Mouse (Mus musculus): ENCODE data around the gene Diexf. TPM values are rescaled to one million over a fixed set of nuclear protein-coding genes. Genes with fewer than 3 reads are reported as not detected.
A peak's percentile ranks its signal among the peaks of the same experiment; 100 is the strongest.

Diexf gene
- total RNA-seq, 2 experiments from 2014 or later: 7.0 to 10.8 TPM

GRCm38 (mm10) chr1:193141118-193141517 is 11.0 kb upstream of the Diexf start:
- intact Hi-C loops (cut with DNase I): no loop called here
- DNase-seq: no peak

- intact Hi-C loops (cut with DNase I): no loop called here
- DNase-seq: no peak
Measured at GRCm38 (mm10) chr1:193138669-193139068, 8.6 kb upstream of the Diexf start.

- intact Hi-C loops (cut with DNase I): no loop called here
- no peak for DNase-seq
Measured at GRCm38 (mm10) chr1:193138087-193138486, 8.0 kb upstream of the Diexf start.

GRCm38 (mm10) chr1:193133726-193134125 is 3.7 kb upstream of the Diexf start:
- intact Hi-C loops (cut with DNase I): loop anchor here (5.0 kb wide), 1 partner anchor 59 kb away; no protein-coding TSS in a partner anchor
- no peak for DNase-seq

- intact Hi-C loops (cut with DNase I): loop anchor here (5.0 kb wide), 1 partner anchor 60 kb away; no protein-coding TSS in a partner anchor
- no peak for DNase-seq
Measured at GRCm38 (mm10) chr1:193132385-193132784, 2.3 kb upstream of the Diexf start.

- intact Hi-C loops (cut with DNase I): loop anchor here (2.0 to 5.0 kb wide), 2 partner anchors 39 to 61 kb away; no protein-coding TSS in a partner anchor
- DNase-seq: no peak
Measured at GRCm38 (mm10) chr1:193131311-193131948, 1.4 kb upstream of the Diexf start.

GRCm38 (mm10) chr1:193130839-193131238 is 767 bp upstream of the Diexf start:
- intact Hi-C loops (cut with DNase I): loop anchor here (2.0 to 5.0 kb wide), 2 partner anchors 40 to 61 kb away; no protein-coding TSS in a partner anchor

GRCm38 (mm10) chr1:193130456-193130825 is 369 bp upstream of the Diexf start:
- intact Hi-C loops (cut with DNase I): loop anchor here (2.0 to 5.0 kb wide), 2 partner anchors 40 to 62 kb away; no protein-coding TSS in a partner anchor

More at GRCm38 (mm10) chr1:193130839-193131238, 767 bp upstream of the Diexf start:
- no peak for DNase-seq

GRCm38 (mm10) chr1:193129321-193129720 is 751 bp downstream of the Diexf start:
- DNase-seq: no peak
- intact Hi-C loops (cut with DNase I): loop anchor here (5.0 kb wide), 1 partner anchor 127 kb away; no protein-coding TSS in a partner anchor

More at GRCm38 (mm10) chr1:193130456-193130825, 369 bp upstream of the Diexf start:
- DNase-seq: no peak

- DNase-seq: no peak
- intact Hi-C loops (cut with DNase I): loop anchor here (5.0 kb wide), 1 partner anchor 126 kb away; no protein-coding TSS in a partner anchor
Measured at GRCm38 (mm10) chr1:193128055-193128454, 2.0 kb downstream of the Diexf start.

- intact Hi-C loops (cut with DNase I): loop anchor here (5.0 kb wide), 1 partner anchor 124 kb away; no protein-coding TSS in a partner anchor
- DNase-seq: peak in 1 of 2 experiments; percentile 9
Measured at GRCm38 (mm10) chr1:193125835-193126234, 4.2 kb downstream of the Diexf start.

GRCm38 (mm10) chr1:193123290-193123689 is 6.8 kb downstream of the Diexf start:
- intact Hi-C loops (cut with DNase I): no loop called here
- DNase-seq: no peak

GRCm38 (mm10) chr1:193122793-193123192 is 7.3 kb downstream of the Diexf start:
- no peak for DNase-seq
- intact Hi-C loops (cut with DNase I): no loop called here

GRCm38 (mm10) chr1:193112093-193112492 is 18.0 kb downstream of the Diexf start:
- no peak for DNase-seq
- intact Hi-C loops (cut with DNase I): loop anchor here (10.0 kb wide), 1 partner anchor 387 kb away; no protein-coding TSS in a partner anchor

- DNase-seq: no peak
- intact Hi-C loops (cut with DNase I): no loop called here
Measured at GRCm38 (mm10) chr1:193102996-193103395, 27.1 kb downstream of the Diexf start.

- DNase-seq: no peak
- intact Hi-C loops (cut with DNase I): no loop called here
Measured at GRCm38 (mm10) chr1:193102556-193102955, 27.5 kb downstream of the Diexf start.

GRCm38 (mm10) chr1:193102029-193102428 is 28.0 kb downstream of the Diexf start:
- intact Hi-C loops (cut with DNase I): no loop called here

GRCm38 (mm10) chr1:193098946-193099345 is 31.1 kb downstream of the Diexf start:
- no peak for DNase-seq
- intact Hi-C loops (cut with DNase I): no loop called here

More at GRCm38 (mm10) chr1:193102029-193102428, 28.0 kb downstream of the Diexf start:
- no peak for DNase-seq

- intact Hi-C loops (cut with DNase I): no loop called here
- no peak for DNase-seq
Measured at GRCm38 (mm10) chr1:193093596-193093995, 36.5 kb downstream of the Diexf start.

- DNase-seq: no peak
- intact Hi-C loops (cut with DNase I): no loop called here
Measured at GRCm38 (mm10) chr1:193092771-193093170, 37.3 kb downstream of the Diexf start.

GRCm38 (mm10) chr1:193090894-193091293 is 39.2 kb downstream of the Diexf start:
- DNase-seq: no peak
- intact Hi-C loops (cut with DNase I): no loop called here

Measured in heart, postnatal 10 days (tissue).